Mouse (Mus musculus) ES-E14 (cell line): Measurements from ENCODE around the gene Rnf135.

Source experiments
- HCFC1 ChIP-seq: IDR thresholded peaks from 2 replicates; pipeline ENCODE4 v1.6.1; 2012; ENCODE audit warnings: low read length, inconsistent platforms, borderline replicate concordance; ENCODE audit not compliant: insufficient read depth
- ZC3H11A ChIP-seq: IDR thresholded peaks from 2 replicates; pipeline ENCODE4 v1.6.1; 2012; ENCODE audit warnings: low read depth, mild to moderate bottlenecking, inconsistent platforms, low read length, borderline replicate concordance
- ZNF384 ChIP-seq: IDR thresholded peaks from 2 replicates; pipeline ENCODE4 v1.6.1; 2012; ENCODE audit warnings: low read depth, low read length, inconsistent platforms

GRCm38 (mm10) chr11:80134744-80135143 is 48.9 kb upstream of the Rnf135 start:
- no peak for TF ChIP-seq HCFC1
- TF ChIP-seq ZC3H11A, result no peak
- TF ChIP-seq ZNF384, result no peak
